Mouse (Mus musculus) cerebellum, adult 11 months (tissue): ENCODE data around the gene Ppard.

Experiments
- DNase-seq: peaks from one replicate; pipeline ENCODE4 v3.0.0; 2022

Ppard gene

GRCm38 (mm10) chr17:28258325-28258724, 25.8 kb downstream of the Ppard start:
- DNase-seq = no peak

GRCm38 (mm10) chr17:28259890-28260542, 27.5 kb downstream of the Ppard start:
- DNase-seq = no peak

GRCm38 (mm10) chr17:28260543-28260909, 28.0 kb downstream of the Ppard start:
- DNase-seq = no peak

GRCm38 (mm10) chr17:28261795-28262194, 29.3 kb downstream of the Ppard start:
- DNase-seq = no peak

- DNase-seq = no peak
These were observed 30.8 kb downstream of the Ppard start for GRCm38 (mm10) chr17:28263181-28263894.

- no peak for DNase-seq
These were observed 34.8 kb downstream of the Ppard start for GRCm38 (mm10) chr17:28267251-28267650.

GRCm38 (mm10) chr17:28270165-28270564, 37.7 kb downstream of the Ppard start:
- no peak for DNase-seq

- no peak for DNase-seq
These were observed 39.2 kb downstream of the Ppard start for GRCm38 (mm10) chr17:28271537-28272266.

- DNase-seq = no peak
These were observed 39.8 kb downstream of the Ppard start for GRCm38 (mm10) chr17:28272281-28272680.

GRCm38 (mm10) chr17:28272837-28273236, 40.3 kb downstream of the Ppard start:
- DNase-seq = no peak

GRCm38 (mm10) chr17:28274739-28275138, 42.2 kb downstream of the Ppard start:
- DNase-seq = no peak

- DNase-seq = no peak
These were observed 44.7 kb downstream of the Ppard start for GRCm38 (mm10) chr17:28277226-28277625.

- DNase-seq = no peak
These were observed 45.2 kb downstream of the Ppard start for GRCm38 (mm10) chr17:28277721-28278120.

- no peak for DNase-seq
These were observed 45.7 kb downstream of the Ppard start for GRCm38 (mm10) chr17:28278156-28278555.

- no peak for DNase-seq
These were observed 46.7 kb downstream of the Ppard start for GRCm38 (mm10) chr17:28279236-28279635.

GRCm38 (mm10) chr17:28279780-28280422, 47.4 kb downstream of the Ppard start:
- DNase-seq = no peak

- no peak for DNase-seq
These were observed 47.9 kb downstream of the Ppard start for GRCm38 (mm10) chr17:28280423-28280800.

- no peak for DNase-seq
These were observed 48.4 kb downstream of the Ppard start for GRCm38 (mm10) chr17:28280831-28281377.

GRCm38 (mm10) chr17:28281866-28282441, 49.5 kb downstream of the Ppard start:
- no peak for DNase-seq

- DNase-seq = no peak
These were observed 50.7 kb downstream of the Ppard start for GRCm38 (mm10) chr17:28283199-28283598.

- no peak for DNase-seq
These were observed 53.6 kb downstream of the Ppard start for GRCm38 (mm10) chr17:28286133-28286532.

- no peak for DNase-seq
These were observed 54.5 kb downstream of the Ppard start for GRCm38 (mm10) chr17:28286964-28287363.

GRCm38 (mm10) chr17:28287578-28287977, 55.1 kb downstream of the Ppard start:
- DNase-seq = no peak
